Mouse (Mus musculus): Measurements from ENCODE around the gene Dlg3. TPM values are rescaled to one million over a fixed set of nuclear protein-coding genes. Genes with fewer than 3 reads are reported as not detected.

The Dlg3 gene
- 19.0 and 24.5 TPM in 2 replicates for polyA plus RNA-seq (2016; fragmentation: Nextera tagmentation; extraction: Ambion mirVana)

- ATAC-seq (ENCODE audit: low FRiP score), result peak; percentile 93
- WGBS, result 23% methylated on average over 26 of the region's 26 CpGs
- H3K9me3 ChIP-seq, result no peaks in the 10 kb centered on the region
These were observed at the start of gene Dlg3 for GRCm38 (mm10) chrX:100767181-100767884. Dlg3 (plus strand) TSS chrX:100767722.

GRCm38 (mm10) chrX:100728947-100729346 lies 38.6 kb upstream of the Dlg3 start:
- Histone ChIP-seq H3K36me3 (replicated peaks) (peaks cover 23% of the 10 kb centered on the region), H3K4me1 (peaks cover 30% of the 10 kb centered on the region), H3K4me2 (0 out of 2 replicates have a peak overlapping the region, but pooled peaks have one; percentile 50), H3K9ac (no peak overlapping the region), H3K27ac (peak overlapping the region; percentile 71), H3K4me3 (replicated peaks) (no peak overlapping the region), H3K9me3 (no peaks in the 10 kb centered on the region), H3K27me3 (peaks cover 3% of the 10 kb centered on the region; the same call in 1 of the 2 replicates)
- peak; percentile 66 for ATAC-seq (ENCODE audit: low FRiP score)
- 11% methylated on average over 1 of the region's 1 CpGs for WGBS

More at GRCm38 (mm10) chrX:100767181-100767884, at the start of gene Dlg3:
- Histone ChIP-seq H3K27me3 (peaks cover 9% of the 10 kb centered on the region; the same call in 1 of the 2 replicates), H3K9ac (peak within 1 kb of the TSS; percentile 69), H3K4me2 (peak within 1 kb of the TSS; percentile 78), H3K4me1 (no peaks in the 10 kb centered on the region), H3K36me3 (replicated peaks) (no peaks in the 10 kb centered on the region), H3K4me3 (replicated peaks) (peak within 1 kb of the TSS; percentile 59), H3K27ac (0 out of 2 replicates have a peak within 1 kb of the TSS, but pooled peaks have one; percentile 66)

GRCm38 (mm10) chrX:100729665-100730188 lies 37.8 kb upstream of the Dlg3 start, which contains the start of gene Gdpd2:
Gdpd2 (plus strand) TSS chrX:100729873.
- peak; percentile 75 for ATAC-seq (ENCODE audit: low FRiP score)
- peak within 1 kb of the TSS; percentile 50 for H3K4me2 ChIP-seq
- peaks cover 3% of the 10 kb centered on the region for H3K27me3 ChIP-seq
- H3K4me1 ChIP-seq, result peaks cover 30% of the 10 kb centered on the region
- H3K36me3 ChIP-seq (replicated peaks), result peaks cover 17% of the 10 kb centered on the region
- no peaks in the 10 kb centered on the region for H3K9me3 ChIP-seq
- H3K4me3 ChIP-seq (replicated peaks), result peak within 1 kb of the TSS; percentile 29
- H3K9ac ChIP-seq, result peak within 1 kb of the TSS; percentile 29; the same call in 1 of the 2 replicates
- 11% methylated on average over 8 of the region's 8 CpGs for WGBS
- peak within 1 kb of the TSS; percentile 71 for H3K27ac ChIP-seq

- ATAC-seq (ENCODE audit: low FRiP score), result peak; percentile 49
- 35% methylated on average over 8 of the region's 8 CpGs for WGBS
- Histone ChIP-seq H3K4me3 (replicated peaks) (peak overlapping the region; percentile 29), H3K9me3 (no peaks in the 10 kb centered on the region), H3K27ac (peak overlapping the region; percentile 71), H3K9ac (peak overlapping the region; percentile 29; the same call in 1 of the 2 replicates), H3K4me1 (peaks cover 30% of the 10 kb centered on the region), H3K4me2 (peak overlapping the region; percentile 50), H3K27me3 (peaks cover 3% of the 10 kb centered on the region), H3K36me3 (replicated peaks) (peaks cover 11% of the 10 kb centered on the region; the same call in 1 of the 2 replicates)
These were observed 37.3 kb upstream of the Dlg3 start for GRCm38 (mm10) chrX:100730266-100730665.

GRCm38 (mm10) chrX:100734359-100734758 lies 33.2 kb upstream of the Dlg3 start:
- no peak for ATAC-seq (ENCODE audit: low FRiP score)
- peaks cover 17% of the 10 kb centered on the region for H3K27me3 ChIP-seq

GRCm38 (mm10) chrX:100738918-100739317 lies 28.6 kb upstream of the Dlg3 start:
- Histone ChIP-seq H3K9ac (no peak overlapping the region), H3K4me3 (replicated peaks) (peak overlapping the region; percentile 26), H3K27me3 (peaks cover 20% of the 10 kb centered on the region), H3K27ac (no peak overlapping the region), H3K4me2 (peak overlapping the region; percentile 48), H3K9me3 (no peaks in the 10 kb centered on the region), H3K36me3 (replicated peaks) (no peaks in the 10 kb centered on the region), H3K4me1 (peaks cover 4% of the 10 kb centered on the region)
- WGBS, result 16% methylated on average over 14 of the region's 14 CpGs
- peak; percentile 81 for ATAC-seq (ENCODE audit: low FRiP score)

More at GRCm38 (mm10) chrX:100734359-100734758, 33.2 kb upstream of the Dlg3 start:
- H3K4me2 ChIP-seq, result no peak overlapping the region
- WGBS, result 83% methylated on average over 7 of the region's 7 CpGs
- no peak overlapping the region for H3K9ac ChIP-seq
- H3K36me3 ChIP-seq (replicated peaks), result no peaks in the 10 kb centered on the region
- no peak overlapping the region for H3K27ac ChIP-seq
- H3K9me3 ChIP-seq, result no peaks in the 10 kb centered on the region
- H3K4me1 ChIP-seq, result peaks cover 21% of the 10 kb centered on the region
- no peak overlapping the region for H3K4me3 ChIP-seq (replicated peaks)

GRCm38 (mm10) chrX:100739443-100739842 lies 28.1 kb upstream of the Dlg3 start:
- H3K36me3 ChIP-seq (replicated peaks), result no peaks in the 10 kb centered on the region
- H3K9me3 ChIP-seq, result no peaks in the 10 kb centered on the region
- H3K27ac ChIP-seq, result no peak overlapping the region
- H3K4me2 ChIP-seq, result peak overlapping the region; percentile 48
- no peak overlapping the region for H3K9ac ChIP-seq
- peak; percentile 60 for ATAC-seq (ENCODE audit: low FRiP score)
- peaks cover 20% of the 10 kb centered on the region for H3K27me3 ChIP-seq
- WGBS, result 22% methylated on average over 10 of the region's 10 CpGs
- peaks cover 4% of the 10 kb centered on the region for H3K4me1 ChIP-seq
- peak overlapping the region; percentile 26 for H3K4me3 ChIP-seq (replicated peaks)

GRCm38 (mm10) chrX:100740785-100741184 lies 26.7 kb upstream of the Dlg3 start:
- peaks cover 17% of the 10 kb centered on the region; the same call in 1 of the 2 replicates for H3K27me3 ChIP-seq

GRCm38 (mm10) chrX:100741940-100742339 lies 25.6 kb upstream of the Dlg3 start:
- Histone ChIP-seq H3K4me2 (no peak overlapping the region), H3K9ac (no peak overlapping the region), H3K4me3 (replicated peaks) (no peak overlapping the region), H3K4me1 (peaks cover 4% of the 10 kb centered on the region), H3K36me3 (replicated peaks) (no peaks in the 10 kb centered on the region), H3K27me3 (peaks cover 8% of the 10 kb centered on the region; the same call in 1 of the 2 replicates), H3K27ac (no peak overlapping the region), H3K9me3 (no peaks in the 10 kb centered on the region)
- peak; percentile 71 for ATAC-seq (ENCODE audit: low FRiP score)
- 7% methylated on average over 10 of the region's 10 CpGs for WGBS

More at GRCm38 (mm10) chrX:100740785-100741184, 26.7 kb upstream of the Dlg3 start:
- no peak for ATAC-seq (ENCODE audit: low FRiP score)
- Histone ChIP-seq H3K4me3 (replicated peaks) (no peak overlapping the region), H3K4me2 (no peak overlapping the region), H3K4me1 (peaks cover 4% of the 10 kb centered on the region), H3K36me3 (replicated peaks) (no peaks in the 10 kb centered on the region), H3K9ac (no peak overlapping the region), H3K27ac (no peak overlapping the region), H3K9me3 (no peaks in the 10 kb centered on the region)
- whole genome bisulfite sequencing, result 64% methylated on average over 6 of the region's 6 CpGs

GRCm38 (mm10) chrX:100765855-100766254 lies 1.7 kb upstream of the Dlg3 start:
- Histone ChIP-seq H3K36me3 (replicated peaks) (no peaks in the 10 kb centered on the region), H3K4me2 (no peak overlapping the region), H3K4me1 (no peaks in the 10 kb centered on the region), H3K27me3 (peaks cover 9% of the 10 kb centered on the region; the same call in 1 of the 2 replicates), H3K9me3 (no peaks in the 10 kb centered on the region), H3K9ac (no peak overlapping the region), H3K27ac (no peak overlapping the region), H3K4me3 (replicated peaks) (no peak overlapping the region)
- no peak for ATAC-seq (ENCODE audit: low FRiP score)
- 80% methylated on average over 6 of the region's 6 CpGs for WGBS

GRCm38 (mm10) chrX:100767885-100768626 lies 534 bp downstream of the Dlg3 start:
- no peaks in the 10 kb centered on the region for H3K36me3 ChIP-seq (replicated peaks)
- H3K4me1 ChIP-seq, result no peaks in the 10 kb centered on the region
- H3K4me3 ChIP-seq (replicated peaks), result peak overlapping the region; percentile 59
- H3K4me2 ChIP-seq, result peak overlapping the region; percentile 78
- 27% methylated on average over 24 of the region's 36 CpGs for whole genome bisulfite sequencing
- 0 out of 2 replicates have a peak overlapping the region, but pooled peaks have one; percentile 66 for H3K27ac ChIP-seq
- ATAC-seq (ENCODE audit: low FRiP score), result peak; percentile 68
- H3K9ac ChIP-seq, result peak overlapping the region; percentile 69
- H3K9me3 ChIP-seq, result no peaks in the 10 kb centered on the region
- H3K27me3 ChIP-seq, result peaks cover 9% of the 10 kb centered on the region; the same call in 1 of the 2 replicates

- H3K27ac ChIP-seq, result no peak overlapping the region
- H3K9ac ChIP-seq, result 0 out of 2 replicates have a peak overlapping the region, but pooled peaks have one; percentile 17
- no peaks in the 10 kb centered on the region for H3K9me3 ChIP-seq
- peak overlapping the region; percentile 59 for H3K4me3 ChIP-seq (replicated peaks)
- peaks cover 9% of the 10 kb centered on the region; the same call in 1 of the 2 replicates for H3K27me3 ChIP-seq
- no peak for ATAC-seq (ENCODE audit: low FRiP score)
- no peaks in the 10 kb centered on the region for H3K4me1 ChIP-seq
- H3K4me2 ChIP-seq, result peak overlapping the region; percentile 34
- WGBS, result 84% methylated on average over 5 of the region's 5 CpGs
- no peaks in the 10 kb centered on the region for H3K36me3 ChIP-seq (replicated peaks)
These were observed 1.8 kb downstream of the Dlg3 start for GRCm38 (mm10) chrX:100769281-100769680.

Data from forebrain, embryonic 12.5 days (tissue).